Mouse (Mus musculus): Measurements from ENCODE around the gene Atp5d.

DNA sequence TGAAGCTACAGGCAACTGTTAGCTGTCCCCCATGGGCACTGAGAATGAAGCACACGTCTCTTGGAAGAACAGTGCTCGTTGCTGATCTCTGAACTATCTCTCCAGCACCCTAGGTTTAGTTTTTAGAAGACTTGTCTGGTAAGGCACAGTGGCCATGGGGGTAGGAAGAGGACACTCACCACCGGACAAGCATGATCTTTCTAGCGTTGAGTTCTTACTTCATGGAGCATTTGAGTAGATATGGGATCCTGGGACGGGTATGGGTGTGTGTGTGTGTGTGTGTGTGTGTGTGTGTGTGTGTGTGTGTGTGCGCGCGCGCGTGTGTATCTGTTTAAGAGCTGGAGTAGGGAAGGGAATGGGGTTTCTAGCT is 2.2 kb downstream of the Atp5d start, which contains the start of gene Cbarp:
- no peak for TF ChIP-seq CTCF (IDR thresholded peaks at IDR 0.05; ENCODE audit: borderline replicate concordance, control insufficient read depth, extremely low read depth, insufficient read depth, low read length, poor library complexity)
- TF ChIP-seq POLR2A (IDR thresholded peaks at IDR 0.05; ENCODE audit: control insufficient read depth, extremely low read depth, insufficient read depth, low read length, poor library complexity): no peak
